ENCODE assay signal across 8 mouse cellular contexts in genomic region chr6:128035930-128036309, GRCm38 (mm10).
DNase-seq lines count a peak whose midpoint lies in the region; ATAC-seq and TF ChIP-seq lines count a peak whose summit lies in the region.

No protein-coding gene starts in this region.

- peak overlapping the region; percentile 76 for H3K4me2 ChIP-seq in heart, postnatal 0 days (ENCODE audit: low read depth, low read length)
- peak overlapping the region; percentile 60 for H3K4me2 ChIP-seq in liver, embryonic 14.5 days (ENCODE audit: low read depth)

- no peak for TF ChIP-seq EP300 in heart, postnatal 0 days (IDR thresholded peaks at IDR 0.05; ENCODE audit: low read depth)
- no peak for TF ChIP-seq EP300 in liver, embryonic 14.5 days (IDR thresholded peaks at IDR 0.05; ENCODE audit: low read depth)

- H3K36me3 ChIP-seq in heart, postnatal 0 days (replicated peaks; ENCODE audit: control insufficient read depth, insufficient read depth, low read length) = no peaks in the 10 kb centered on the region
- no peaks in the 10 kb centered on the region for H3K36me3 ChIP-seq in forebrain, embryonic 10.5 days (replicated peaks)
- no peaks in the 10 kb centered on the region for H3K36me3 ChIP-seq in liver, embryonic 14.5 days (replicated peaks; ENCODE audit: control insufficient read depth, insufficient read depth, low read depth)

- 6% methylated on average over 4 of the region's 4 CpGs for WGBS in heart, postnatal 0 days
- WGBS in forebrain, embryonic 10.5 days = 2% methylated on average over 4 of the region's 4 CpGs
- 9% methylated on average over 4 of the region's 4 CpGs for WGBS in liver, embryonic 14.5 days (ENCODE audit: insufficient replicate concordance)

- peak; percentile 28 for TF ChIP-seq CTCF in heart, postnatal 0 days (IDR thresholded peaks at IDR 0.05; ENCODE audit: low read depth)
- TF ChIP-seq CTCF in liver, embryonic 14.5 days (IDR thresholded peaks at IDR 0.05; ENCODE audit: low read depth) = no peak

- peak overlapping the region; percentile 88 for H3K27ac ChIP-seq in heart, postnatal 0 days (ENCODE audit: low read depth)
- peak overlapping the region; percentile 81 for H3K27ac ChIP-seq in forebrain, embryonic 10.5 days
- H3K27ac ChIP-seq in liver, embryonic 14.5 days = no peak overlapping the region

- peaks cover 41% of the 10 kb centered on the region for H3K4me1 ChIP-seq in heart, postnatal 0 days (ENCODE audit: control insufficient read depth, insufficient read depth)
- peaks cover 75% of the 10 kb centered on the region for H3K4me1 ChIP-seq in forebrain, embryonic 10.5 days
- H3K4me1 ChIP-seq in liver, embryonic 14.5 days (replicated peaks; ENCODE audit: control insufficient read depth in 2 of 2, insufficient read depth in 2 of 2, low read length in 1 of 2) = peaks cover 0 to 3% of the 10 kb centered on the region in 2 experiments; a peak in 1 of 4 replicates

- H3K9me3 ChIP-seq in heart, postnatal 0 days (replicated peaks; ENCODE audit: control insufficient read depth, low read length) = no peaks in the 10 kb centered on the region
- no peaks in the 10 kb centered on the region for H3K9me3 ChIP-seq in forebrain, embryonic 10.5 days
- H3K9me3 ChIP-seq in liver, embryonic 14.5 days (ENCODE audit: control insufficient read depth, low read length) = no peaks in the 10 kb centered on the region

- DNase-seq in heart, postnatal 0 days (ENCODE audit: low spot score) = no peak
- no peak for DNase-seq in heart, adult 9 months (ENCODE audit: low spot score in 2 of 2)
- DNase-seq in R1 (ENCODE audit: low read depth, low spot score) = peak; percentile 31
- peak; percentile 25 for DNase-seq in forebrain, embryonic 10.5 days (ENCODE audit: extremely low spot score, low spot score)
- DNase-seq in liver, embryonic 14.5 days (ENCODE audit: low read depth in 3 of 3, low spot score in 3 of 3) = no peak
- no peak for DNase-seq in adrenal gland, adult 18-20 months (ENCODE audit: low spot score in 2 of 2)
- no peak for DNase-seq in gastrocnemius, adult 18-20 months (ENCODE audit: low spot score)
- DNase-seq in left cerebral cortex, adult 8-10 months (ENCODE audit: low spot score in 2 of 2) = no peak

- peak overlapping the region; percentile 54 for H3K4me3 ChIP-seq in heart, postnatal 0 days (ENCODE audit: low read depth, low read length)
- H3K4me3 ChIP-seq in forebrain, embryonic 10.5 days = peak overlapping the region; percentile 67
- no peak overlapping the region for H3K4me3 ChIP-seq in liver, embryonic 14.5 days (ENCODE audit: insufficient read depth in 1 of 2, low read depth in 2 of 2, low read length in 2 of 2)

- H3K27me3 ChIP-seq in heart, postnatal 0 days (ENCODE audit: control insufficient read depth, insufficient read depth, low read length) = no peaks in the 10 kb centered on the region
- peaks cover 85% of the 10 kb centered on the region for H3K27me3 ChIP-seq in forebrain, embryonic 10.5 days (ENCODE audit: poor library complexity, severe bottlenecking)
- H3K27me3 ChIP-seq in liver, embryonic 14.5 days (ENCODE audit: control insufficient read depth, insufficient read depth, low read length) = peaks cover 34% of the 10 kb centered on the region

- ATAC-seq in heart, postnatal 0 days (ENCODE audit: insufficient read depth, low read depth) = no peak
- no peak for ATAC-seq in liver, embryonic 14.5 days (ENCODE audit: insufficient read depth)

- peak overlapping the region; percentile 68; the same call in 1 of the 2 replicates for H3K9ac ChIP-seq in heart, postnatal 0 days (replicated peaks; ENCODE audit: low read depth, low read length)
- H3K9ac ChIP-seq in liver, embryonic 14.5 days (replicated peaks) = no peak overlapping the region

Comparison
In these comparisons a context has a peak if more than half of its experiments do, and no peak if none do; other contexts are left out.
1. DNase-seq: peak in R1 (single experiment) and forebrain, embryonic 10.5 days (single experiment); none in heart, postnatal 0 days (single experiment), heart, adult 9 months (0 of 2), liver, embryonic 14.5 days (0 of 3), adrenal gland, adult 18-20 months (0 of 2), gastrocnemius, adult 18-20 months (single experiment) and left cerebral cortex, adult 8-10 months (0 of 2).
2. H3K4me3 ChIP-seq: peak in heart, postnatal 0 days (single experiment) and forebrain, embryonic 10.5 days (single experiment); none in liver, embryonic 14.5 days (0 of 2).